Mouse (Mus musculus) CH12.LX (cell line): ENCODE measurements at regions not wholly inside any gene's neighbourhood (a gene's known extent, or its start where the extent isn't known, plus 50 kb on each side); places are given as distances from the start of the nearest gene placed in this dataset.

Experiments used
- DNase-seq: peaks from one replicate; pipeline ENCODE4 v3.0.0-alpha.2; 2013; ENCODE audit errors: extremely low read depth
- H3K27ac ChIP-seq: 2 replicates; pipeline ENCODE4 v1.5.1; 2012; ENCODE audit warnings: low read depth, mild to moderate bottlenecking, control low read depth, moderate library complexity; ENCODE audit not compliant: insufficient read depth
- H3K27me3 ChIP-seq: replicated peaks from 2 replicates; pipeline ENCODE3; 2012; ENCODE audit warnings: inconsistent platforms
- H3K36me3 ChIP-seq, 2 experiments: replicated peaks in 1 of 2; 2 replicates each; pipeline versions ENCODE3 to v1.6.1; 2012; ENCODE audit warnings: inconsistent platforms in 1 of 2, low read length in 1 of 2, mild to moderate bottlenecking in 1 of 2, mixed read lengths in 1 of 2, moderate library complexity in 1 of 2; ENCODE audit not compliant: control insufficient read depth in 1 of 2, insufficient read depth in 1 of 2
- H3K4me1 ChIP-seq, 2 experiments: 2 replicates each; pipeline ENCODE4 v1.6.1; 2012; ENCODE audit warnings: inconsistent platforms in 1 of 2, moderate library complexity in 1 of 2; ENCODE audit not compliant: insufficient read depth in 2 of 2, control insufficient read depth in 1 of 2
- H3K4me2 ChIP-seq: 2 replicates; pipeline ENCODE4 v1.6.1; 2012; ENCODE audit warnings: low read depth, mild to moderate bottlenecking, control low read depth; ENCODE audit not compliant: poor library complexity, insufficient read depth, severe bottlenecking
- H3K4me3 ChIP-seq, 3 experiments: fragments of 150-350 bp in 1 of 3; sonication (generic) in 1 of 3; replicated peaks in 1 of 3; 2 replicates each; pipeline versions ENCODE3 to v1.5.1; 2011 to 2012; ENCODE audit warnings: low read depth in 2 of 3, low read length in 2 of 3, mild to moderate bottlenecking in 2 of 3, moderate library complexity in 2 of 3, control low read depth in 1 of 3, improper control_type of control experiment in 1 of 3, inconsistent platforms in 1 of 3, mixed read lengths in 1 of 3; ENCODE audit not compliant: poor library complexity in 1 of 3
- H3K79me2 ChIP-seq: replicated peaks from 2 replicates; pipeline ENCODE4 v1.6.1; 2012; ENCODE audit warnings: mild to moderate bottlenecking, moderate library complexity; ENCODE audit not compliant: control insufficient read depth, poor library complexity, insufficient read depth, severe bottlenecking; ENCODE audit errors: extremely low read depth
- H3K9ac ChIP-seq: 2 replicates; pipeline ENCODE4 v1.6.1; 2012; ENCODE audit warnings: low read depth, mild to moderate bottlenecking, control low read depth, moderate library complexity; ENCODE audit not compliant: insufficient read depth
- H3K9me3 ChIP-seq: replicated peaks from 2 replicates; pipeline ENCODE3; 2012; ENCODE audit warnings: low read length, inconsistent platforms, mixed read lengths
- CTCF ChIP-seq, 2 experiments: IDR thresholded peaks in 1 of 2; conservative IDR thresholded peaks in 1 of 2; 2 replicates each; pipeline ENCODE4 v1.5.1; 2011 to 2012; ENCODE audit warnings: low read depth in 2 of 2, low read length in 2 of 2, improper control_type of control experiment in 1 of 2, inconsistent platforms in 1 of 2, mild to moderate bottlenecking in 1 of 2, moderate library complexity in 1 of 2
- E2F4 ChIP-seq: IDR thresholded peaks from 2 replicates; pipeline ENCODE4 v1.6.1; 2011; ENCODE audit warnings: low read depth, low read length, improper control_type of control experiment; ENCODE audit not compliant: insufficient replicate concordance
- EP300 ChIP-seq: IDR thresholded peaks from 2 replicates; pipeline ENCODE4 v1.6.1; 2011; ENCODE audit warnings: low read length, improper control_type of control experiment
- JUN ChIP-seq: IDR thresholded peaks from 2 replicates; pipeline ENCODE4 v1.6.1; 2011; ENCODE audit warnings: low read depth, mild to moderate bottlenecking, low read length, improper control_type of control experiment, moderate library complexity; ENCODE audit not compliant: insufficient read depth
- JUND ChIP-seq: conservative IDR thresholded peaks from 2 replicates; pipeline ENCODE4 v1.6.1; 2011; ENCODE audit warnings: low read depth, low read length, improper control_type of control experiment
- KAT2A ChIP-seq: IDR thresholded peaks from 2 replicates; pipeline ENCODE4 v1.6.1; 2012; ENCODE audit warnings: low read length, improper control_type of control experiment, inconsistent platforms; ENCODE audit not compliant: insufficient replicate concordance
- NRF1 ChIP-seq: IDR thresholded peaks from 2 replicates; pipeline ENCODE4 v1.6.1; 2014; ENCODE audit warnings: low read depth, mild to moderate bottlenecking, inconsistent platforms, low read length, improper control_type of control experiment, moderate library complexity
- RAD21 ChIP-seq: IDR thresholded peaks from 2 replicates; pipeline ENCODE4 v1.6.1; 2011; ENCODE audit warnings: low read depth, mild to moderate bottlenecking, low read length, improper control_type of control experiment, moderate library complexity
- SMC3 ChIP-seq: IDR thresholded peaks from 2 replicates; pipeline ENCODE4 v1.6.1; 2011; ENCODE audit warnings: low read depth, low read length, improper control_type of control experiment
- ZC3H11A ChIP-seq: IDR thresholded peaks from 2 replicates; pipeline ENCODE4 v1.6.1; 2012; ENCODE audit warnings: low read depth, mild to moderate bottlenecking, inconsistent platforms, low read length, improper control_type of control experiment
- ZKSCAN1 ChIP-seq: IDR thresholded peaks from 2 replicates; pipeline ENCODE4 v1.6.1; 2012; ENCODE audit warnings: low read depth, inconsistent platforms, low read length, improper control_type of control experiment, borderline replicate concordance
- dilution Hi-C: fragments of 300-500 bp; cut with MboI; formaldehyde crosslinking; loops from 2 replicates; pipeline ENCODE4 v1.14.3; 2020; ENCODE audit warnings: low sequenced_read_pairs; ENCODE audit not compliant: extremely low pct_unique_long_range_greater_than_20kb, extremely low pct_ligation_motif_present
- in situ Hi-C: fragments of 300-500 bp; cut with MboI; formaldehyde crosslinking; loops from 3 replicates; pipeline ENCODE4 v1.14.3; 2019; ENCODE audit warnings: low sequenced_read_pairs, low pct_ligation_motif_present, low pct_unique_long_range_greater_than_20kb, mixed read lengths

DNA sequence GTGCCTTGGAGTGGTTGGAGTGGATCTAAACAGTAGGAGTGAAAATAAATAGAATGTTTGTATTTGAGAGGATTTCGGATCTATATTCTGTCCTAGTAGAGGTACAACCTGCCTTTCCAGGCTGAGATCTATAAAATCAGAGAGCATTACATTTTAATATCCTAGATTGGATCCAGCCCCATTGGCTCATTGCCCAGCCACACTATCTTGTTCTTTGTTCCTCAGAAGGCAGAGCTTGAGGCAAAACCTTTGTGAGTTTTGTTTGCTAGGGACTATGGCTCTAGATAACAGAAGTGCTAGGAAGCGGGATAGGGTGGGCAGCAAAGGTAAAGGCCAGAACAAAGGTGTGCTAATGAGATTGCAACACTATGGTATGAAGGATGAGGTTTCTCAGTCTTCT is 78.7 kb upstream of the Cntln start:
- H3K4me3 ChIP-seq, result no peak overlapping the region
- no peaks in the 10 kb centered on the region for H3K79me2 ChIP-seq

DNA sequence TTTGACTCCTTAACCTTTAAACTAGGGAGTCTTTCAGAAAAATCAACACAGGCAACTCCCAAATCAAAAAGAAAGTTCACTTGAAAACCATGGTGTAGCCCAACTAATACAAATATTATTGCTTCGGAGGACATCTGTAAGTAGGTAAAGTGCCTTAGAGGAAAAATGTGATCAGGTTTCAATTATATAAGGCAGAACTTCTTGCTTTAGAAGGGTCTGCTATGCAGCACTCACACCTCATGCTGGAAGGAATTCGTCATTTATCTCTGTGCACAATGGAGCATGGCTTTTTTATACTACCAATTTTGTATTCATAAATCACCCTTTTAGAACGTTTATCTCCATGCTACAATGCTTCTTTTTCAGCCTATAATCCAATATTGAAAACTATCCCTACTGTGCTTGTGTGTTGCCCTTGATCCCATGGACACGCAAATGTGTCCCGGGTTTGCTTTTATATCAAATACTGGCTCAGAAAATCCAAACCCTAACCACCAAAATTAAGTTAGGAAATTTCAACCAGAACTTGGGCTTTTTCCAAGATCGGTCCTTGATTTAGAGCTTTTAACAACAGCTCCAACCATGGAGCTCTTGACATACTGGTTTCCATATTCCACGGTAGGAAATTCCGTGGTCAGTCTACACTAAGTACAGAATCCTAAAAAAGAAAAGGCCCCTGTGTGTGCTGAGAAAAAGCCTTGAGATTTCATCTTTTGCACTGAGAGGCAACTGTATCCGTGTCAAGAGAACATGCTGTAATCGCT is 90.8 kb upstream of the Cntln start:
- no peak for TF ChIP-seq RAD21
- no peak for TF ChIP-seq KAT2A
- no peak for TF ChIP-seq EP300
- no peak for TF ChIP-seq ZKSCAN1
- no peak for TF ChIP-seq ZC3H11A
- Histone ChIP-seq H3K4me1 (no peaks in the 10 kb centered on the region), H3K9me3 (peaks cover 50% of the 10 kb centered on the region), H3K9ac (no peak overlapping the region), H3K4me2 (no peak overlapping the region), H3K27me3 (no peaks in the 10 kb centered on the region), H3K36me3 (no peaks in the 10 kb centered on the region), H3K27ac (no peak overlapping the region), H3K79me2 (no peaks in the 10 kb centered on the region), H3K4me3 (no peak overlapping the region)
- DNase-seq, result no peak
- dilution Hi-C loops (no loop called here), in situ Hi-C loops (no loop called here)

More for the DNA sequence above, 78.7 kb upstream of the Cntln start:
- no peak overlapping the region for H3K27ac ChIP-seq
- TF ChIP-seq E2F4, result no peak
- no peak for TF ChIP-seq CTCF (conservative IDR thresholded peaks at IDR 0.05 in 1 of 2, IDR thresholded peaks at IDR 0.05 in 1 of 2; ENCODE audit: low read depth in 2 of 2, low read length in 2 of 2)
- no peak for TF ChIP-seq JUN
- no peak for TF ChIP-seq NRF1
- TF ChIP-seq JUND, result no peak
- TF ChIP-seq KAT2A, result no peak
- TF ChIP-seq, all 38 proteins: peak for 0
- no peaks in the 10 kb centered on the region for H3K36me3 ChIP-seq
- peaks cover 58% of the 10 kb centered on the region for H3K9me3 ChIP-seq
- H3K4me1 ChIP-seq, result no peaks in the 10 kb centered on the region
- H3K9ac ChIP-seq, result no peak overlapping the region
- dilution Hi-C loops, result no loop called here
- H3K4me2 ChIP-seq, result no peak overlapping the region
- in situ Hi-C loops, result no loop called here
- H3K27me3 ChIP-seq, result no peaks in the 10 kb centered on the region
- no peak for DNase-seq

- peaks cover 74% of the 10 kb centered on the region for H3K9me3 ChIP-seq
- in situ Hi-C loops (no loop called here), dilution Hi-C loops (no loop called here)
- H3K79me2 ChIP-seq, result no peaks in the 10 kb centered on the region
- no peak overlapping the region for H3K4me3 ChIP-seq
- no peak overlapping the region for H3K27ac ChIP-seq
- no peak overlapping the region for H3K4me2 ChIP-seq
- no peak for DNase-seq
- no peak overlapping the region for H3K9ac ChIP-seq
- H3K36me3 ChIP-seq, result no peaks in the 10 kb centered on the region
- TF ChIP-seq SMC3, result no peak
- TF ChIP-seq, all 38 proteins: peak for 0
- H3K4me1 ChIP-seq, result no peaks in the 10 kb centered on the region
- H3K27me3 ChIP-seq, result no peaks in the 10 kb centered on the region
Measured at GRCm38 (mm10) chr4:84786583-84786982, 97.5 kb upstream of the Cntln start.
